Mouse (Mus musculus) CH12.LX (cell line): ENCODE data around the gene Robo1. TPM values are rescaled to one million over a fixed set of nuclear protein-coding genes. Genes with fewer than 3 reads are reported as not detected.

Experiments used
- DNase-seq: peaks from one replicate; pipeline ENCODE4 v3.0.0-alpha.2; 2013; ENCODE audit errors: extremely low read depth
- H3K27ac ChIP-seq: 2 replicates; pipeline ENCODE4 v1.5.1; 2012; ENCODE audit warnings: low read depth, mild to moderate bottlenecking, control low read depth, moderate library complexity; ENCODE audit not compliant: insufficient read depth
- H3K27me3 ChIP-seq: replicated peaks from 2 replicates; pipeline ENCODE3; 2012; ENCODE audit warnings: inconsistent platforms
- H3K36me3 ChIP-seq, 2 experiments: replicated peaks in 1 of 2; 2 replicates each; pipeline versions ENCODE3 to v1.6.1; 2012; ENCODE audit warnings: inconsistent platforms in 1 of 2, low read length in 1 of 2, mild to moderate bottlenecking in 1 of 2, mixed read lengths in 1 of 2, moderate library complexity in 1 of 2; ENCODE audit not compliant: control insufficient read depth in 1 of 2, insufficient read depth in 1 of 2
- H3K4me1 ChIP-seq, 2 experiments: 2 replicates each; pipeline ENCODE4 v1.6.1; 2012; ENCODE audit warnings: inconsistent platforms in 1 of 2, moderate library complexity in 1 of 2; ENCODE audit not compliant: insufficient read depth in 2 of 2, control insufficient read depth in 1 of 2
- H3K4me2 ChIP-seq: 2 replicates; pipeline ENCODE4 v1.6.1; 2012; ENCODE audit warnings: low read depth, mild to moderate bottlenecking, control low read depth; ENCODE audit not compliant: poor library complexity, insufficient read depth, severe bottlenecking
- H3K4me3 ChIP-seq, 3 experiments: fragments of 150-350 bp in 1 of 3; sonication (generic) in 1 of 3; replicated peaks in 1 of 3; 2 replicates each; pipeline versions ENCODE3 to v1.5.1; 2011 to 2012; ENCODE audit warnings: low read depth in 2 of 3, low read length in 2 of 3, mild to moderate bottlenecking in 2 of 3, moderate library complexity in 2 of 3, control low read depth in 1 of 3, improper control_type of control experiment in 1 of 3, inconsistent platforms in 1 of 3, mixed read lengths in 1 of 3; ENCODE audit not compliant: poor library complexity in 1 of 3
- H3K79me2 ChIP-seq: replicated peaks from 2 replicates; pipeline ENCODE4 v1.6.1; 2012; ENCODE audit warnings: mild to moderate bottlenecking, moderate library complexity; ENCODE audit not compliant: control insufficient read depth, poor library complexity, insufficient read depth, severe bottlenecking; ENCODE audit errors: extremely low read depth
- H3K9ac ChIP-seq: 2 replicates; pipeline ENCODE4 v1.6.1; 2012; ENCODE audit warnings: low read depth, mild to moderate bottlenecking, control low read depth, moderate library complexity; ENCODE audit not compliant: insufficient read depth
- H3K9me3 ChIP-seq: replicated peaks from 2 replicates; pipeline ENCODE3; 2012; ENCODE audit warnings: low read length, inconsistent platforms, mixed read lengths
- CHD2 ChIP-seq: IDR thresholded peaks from 2 replicates; pipeline ENCODE4 v1.6.1; 2011; ENCODE audit warnings: low read length, improper control_type of control experiment
- E2F4 ChIP-seq: IDR thresholded peaks from 2 replicates; pipeline ENCODE4 v1.6.1; 2011; ENCODE audit warnings: low read depth, low read length, improper control_type of control experiment; ENCODE audit not compliant: insufficient replicate concordance
- ELF1 ChIP-seq: IDR thresholded peaks from 2 replicates; pipeline ENCODE4 v1.6.1; 2014; ENCODE audit warnings: low read depth, mild to moderate bottlenecking, inconsistent platforms, low read length, improper control_type of control experiment
- EP300 ChIP-seq: IDR thresholded peaks from 2 replicates; pipeline ENCODE4 v1.6.1; 2011; ENCODE audit warnings: low read length, improper control_type of control experiment
- HCFC1 ChIP-seq: IDR thresholded peaks from 2 replicates; pipeline ENCODE4 v1.6.1; 2012; ENCODE audit warnings: low read depth, mild to moderate bottlenecking, inconsistent platforms, low read length, improper control_type of control experiment
- MAZ ChIP-seq: IDR thresholded peaks from 2 replicates; pipeline ENCODE4 v1.6.1; 2012; ENCODE audit warnings: low read depth, mild to moderate bottlenecking, inconsistent platforms, low read length, improper control_type of control experiment, moderate library complexity
- MYC ChIP-seq: IDR thresholded peaks from 2 replicates; pipeline ENCODE4 v1.6.1; 2011; ENCODE audit warnings: low read depth, mild to moderate bottlenecking, improper control_type of control experiment, low read length
- PAX5 ChIP-seq: IDR thresholded peaks from 2 replicates; pipeline ENCODE4 v1.6.1; 2012; ENCODE audit warnings: low read length, inconsistent platforms, mixed read lengths
- POLR2A ChIP-seq: IDR thresholded peaks from 2 replicates; pipeline ENCODE4 v1.6.1; 2011; ENCODE audit warnings: low read depth, mild to moderate bottlenecking, improper control_type of control experiment, low read length
- POLR2AphosphoS2 ChIP-seq: IDR thresholded peaks from 2 replicates; pipeline ENCODE4 v1.6.1; 2011; ENCODE audit warnings: low read depth, low read length, improper control_type of control experiment
- TCF12 ChIP-seq: IDR thresholded peaks from 2 replicates; pipeline ENCODE4 v1.6.1; 2014; ENCODE audit warnings: low read depth, mild to moderate bottlenecking, inconsistent platforms, low read length, improper control_type of control experiment
- USF2 ChIP-seq: conservative IDR thresholded peaks from 2 replicates; pipeline ENCODE4 v1.6.1; 2011; ENCODE audit warnings: low read depth, low read length, improper control_type of control experiment
- ZC3H11A ChIP-seq: IDR thresholded peaks from 2 replicates; pipeline ENCODE4 v1.6.1; 2012; ENCODE audit warnings: low read depth, mild to moderate bottlenecking, inconsistent platforms, low read length, improper control_type of control experiment
- ZMIZ1 ChIP-seq: IDR thresholded peaks from 2 replicates; pipeline ENCODE4 v1.6.1; 2012; ENCODE audit warnings: low read depth, mild to moderate bottlenecking, inconsistent platforms, low read length, improper control_type of control experiment
- dilution Hi-C: fragments of 300-500 bp; cut with MboI; formaldehyde crosslinking; loops from 2 replicates; pipeline ENCODE4 v1.14.3; 2020; ENCODE audit warnings: low sequenced_read_pairs; ENCODE audit not compliant: extremely low pct_unique_long_range_greater_than_20kb, extremely low pct_ligation_motif_present
- in situ Hi-C: fragments of 300-500 bp; cut with MboI; formaldehyde crosslinking; loops from 3 replicates; pipeline ENCODE4 v1.14.3; 2019; ENCODE audit warnings: low sequenced_read_pairs, low pct_ligation_motif_present, low pct_unique_long_range_greater_than_20kb, mixed read lengths
- polyA plus RNA-seq: library from polyadenylated mRNA; unstranded; fragments of >175 nt; gene quantifications from 2 replicates; pipeline ENCODE4 v1.2.1, GENCODE M21; 2012; ENCODE audit warnings: low read depth; ENCODE audit not compliant: insufficient read length
- total RNA-seq, 2 experiments: library from RNA; depleted of rRNA; stranded (reverse); fragments of 300-350 nt in 1 of 2; fragments of >200 nt in 1 of 2; gene quantifications; 2 replicates each; pipeline ENCODE4 v1.2.3; 2012 to 2014

Gene Robo1
- total and polyA plus RNA-seq, 3 experiments: not detected

DNA sequence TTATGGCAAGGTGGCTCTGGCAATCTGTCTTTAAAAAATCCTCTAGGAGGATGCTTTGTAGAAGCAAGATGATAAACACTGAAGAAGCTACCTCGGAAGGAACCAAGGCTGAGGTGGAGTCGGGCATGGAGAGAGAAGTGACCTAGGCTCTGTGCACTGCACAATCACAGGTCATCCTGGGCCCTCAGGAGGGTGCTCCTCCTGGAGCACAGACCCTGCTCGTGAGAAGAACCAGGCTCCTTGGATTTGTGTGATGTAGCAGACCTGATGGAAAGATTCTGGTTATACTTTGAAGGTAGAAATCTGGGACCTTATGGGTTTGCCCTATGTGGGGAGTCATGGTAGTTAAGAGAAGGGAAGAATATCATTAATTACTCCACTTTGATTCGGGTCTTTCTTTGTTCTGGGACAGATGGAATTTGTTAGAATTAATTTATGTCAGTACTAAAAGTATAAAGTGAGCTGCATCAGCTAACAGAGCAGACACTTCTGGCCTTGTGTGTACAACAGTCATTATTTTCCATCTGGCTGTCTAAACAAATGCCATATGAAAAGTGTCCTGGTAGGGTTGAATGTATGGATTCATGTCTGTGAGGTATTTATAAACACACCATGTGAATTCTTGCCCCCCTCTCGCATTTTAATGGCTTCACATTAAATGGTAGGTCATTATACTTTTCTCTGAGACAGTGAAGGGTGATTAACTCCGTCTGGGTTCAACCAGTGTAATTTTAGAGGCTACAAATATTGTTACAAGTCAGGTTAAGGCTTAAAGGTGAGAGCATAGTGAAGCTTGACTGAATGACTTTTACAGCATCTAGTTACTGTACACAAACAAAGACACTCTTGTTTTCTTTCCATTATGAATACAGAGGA lies 377.7 kb downstream of the Robo1 start:
- Histone ChIP-seq H3K4me2 (no peak overlapping the region), H3K4me1 (no peaks in the 10 kb centered on the region), H3K27ac (no peak overlapping the region), H3K27me3 (no peaks in the 10 kb centered on the region), H3K79me2 (no peaks in the 10 kb centered on the region), H3K9ac (no peak overlapping the region), H3K4me3 (no peak overlapping the region), H3K36me3 (no peaks in the 10 kb centered on the region), H3K9me3 (peaks cover 49% of the 10 kb centered on the region)
- dilution Hi-C loops: no loop called here
- no peak for DNase-seq
- in situ Hi-C loops: no loop called here
- no peak for TF ChIP-seq CHD2
- TF ChIP-seq TCF12: no peak
- no peak for TF ChIP-seq ZC3H11A
- no peak for TF ChIP-seq E2F4
- no peak for TF ChIP-seq ZMIZ1

DNA sequence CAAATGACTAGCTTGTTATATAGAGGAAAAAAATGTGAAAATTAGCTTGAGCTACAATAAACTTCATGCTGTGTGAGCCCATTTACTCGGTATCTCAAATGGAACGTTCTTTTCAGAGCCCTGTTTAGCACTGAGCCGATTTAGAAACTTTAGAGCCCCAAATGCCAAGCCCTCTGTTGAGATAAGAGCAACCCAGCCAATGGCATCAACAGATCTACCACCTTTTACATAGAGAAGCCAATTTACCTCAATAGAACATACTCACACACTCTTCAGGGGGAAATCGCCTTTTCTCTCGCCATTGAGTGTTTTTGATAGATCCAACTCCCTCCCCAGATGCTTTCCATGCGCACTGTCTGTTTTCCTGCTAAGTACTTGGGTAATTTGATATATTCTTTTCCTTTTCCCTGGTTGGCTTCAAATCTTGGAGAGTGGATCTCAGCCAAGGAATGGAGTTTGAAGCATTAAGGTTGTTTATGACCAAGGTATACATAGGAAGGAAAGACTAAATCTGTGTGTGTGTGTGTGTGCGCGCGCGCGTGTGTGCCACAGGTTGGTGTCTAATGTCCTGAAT lies 378.5 kb downstream of the Robo1 start:
- H3K4me1 ChIP-seq: no peaks in the 10 kb centered on the region
- no peak overlapping the region for H3K27ac ChIP-seq
- H3K79me2 ChIP-seq: no peaks in the 10 kb centered on the region

DNA sequence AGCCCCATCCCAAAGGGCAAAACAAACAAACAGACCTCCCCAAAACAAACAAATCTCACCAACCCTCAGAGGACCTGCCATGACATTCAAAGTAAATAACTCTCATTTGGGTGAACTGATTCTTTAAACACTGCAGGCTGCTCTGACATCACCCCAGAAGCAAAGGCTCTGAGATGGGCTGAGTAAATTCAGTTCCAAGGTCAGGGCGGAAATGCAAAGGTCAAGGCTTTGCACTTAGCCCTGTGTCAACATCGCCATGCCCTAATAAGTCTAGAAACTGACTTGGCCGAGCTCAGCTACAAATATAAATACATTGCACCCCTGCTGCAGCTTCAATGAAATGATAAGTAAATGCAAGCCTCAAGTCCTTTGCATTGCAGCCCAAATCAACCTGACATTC lies 379.5 kb downstream of the Robo1 start:
- TF ChIP-seq ELF1: no peak
- H3K4me3 ChIP-seq: no peak overlapping the region
- H3K9ac ChIP-seq: no peak overlapping the region
- dilution Hi-C loops: no loop called here
- no peaks in the 10 kb centered on the region for H3K36me3 ChIP-seq
- no peak overlapping the region for H3K4me2 ChIP-seq
- no peaks in the 10 kb centered on the region for H3K4me1 ChIP-seq
- H3K9me3 ChIP-seq: peaks cover 44% of the 10 kb centered on the region
- H3K27ac ChIP-seq: no peak overlapping the region
- H3K27me3 ChIP-seq: no peaks in the 10 kb centered on the region
- no peak for DNase-seq
- H3K79me2 ChIP-seq: no peaks in the 10 kb centered on the region
- in situ Hi-C loops: no loop called here

More for the DNA sequence above, 378.5 kb downstream of the Robo1 start:
- Histone ChIP-seq H3K9ac (no peak overlapping the region), H3K27me3 (no peaks in the 10 kb centered on the region), H3K4me2 (no peak overlapping the region), H3K9me3 (peaks cover 49% of the 10 kb centered on the region), H3K36me3 (no peaks in the 10 kb centered on the region), H3K4me3 (no peak overlapping the region)
- dilution Hi-C loops (no loop called here), in situ Hi-C loops (no loop called here)
- DNase-seq: no peak
- no peak for TF ChIP-seq USF2
- TF ChIP-seq POLR2A: no peak
- TF ChIP-seq MYC: no peak
- no peak for TF ChIP-seq PAX5
- TF ChIP-seq POLR2AphosphoS2: no peak
- TF ChIP-seq ZC3H11A: no peak
- TF ChIP-seq EP300: no peak
- no peak for TF ChIP-seq MAZ
- TF ChIP-seq HCFC1: no peak
